Mouse (Mus musculus) frontal cortex, adult 2 months (tissue): ENCODE results near the gene C2cd2. TPM values are rescaled to one million over a fixed set of nuclear protein-coding genes. Genes with fewer than 3 reads are reported as not detected.

Experiments
- DNase-seq, 2 experiments: peaks; one replicate each; pipeline ENCODE4 v3.0.0; 2022; ENCODE audit warnings: low spot score in 1 of 2; ENCODE audit errors: extremely low spot score in 1 of 2
- polyA plus RNA-seq: library from polyadenylated mRNA; depleted of rRNA; stranded (reverse); fragments of >200 nt; gene quantifications from 2 replicates; pipeline ENCODE4 v1.2.3, GENCODE M21; 2012; rRNA removed

Gene C2cd2
- polyA plus RNA-seq, 1 experiment = 10.4 TPM

GRCm38 (mm10) chr16:97823311-97824007, 138.9 kb downstream of the C2cd2 start:
- no peak for DNase-seq

- DNase-seq = no peak
Observed at GRCm38 (mm10) chr16:97819532-97819931, 142.9 kb downstream of the C2cd2 start.

- no peak for DNase-seq
Observed at GRCm38 (mm10) chr16:97817414-97817813, 145.0 kb downstream of the C2cd2 start.

DNA sequence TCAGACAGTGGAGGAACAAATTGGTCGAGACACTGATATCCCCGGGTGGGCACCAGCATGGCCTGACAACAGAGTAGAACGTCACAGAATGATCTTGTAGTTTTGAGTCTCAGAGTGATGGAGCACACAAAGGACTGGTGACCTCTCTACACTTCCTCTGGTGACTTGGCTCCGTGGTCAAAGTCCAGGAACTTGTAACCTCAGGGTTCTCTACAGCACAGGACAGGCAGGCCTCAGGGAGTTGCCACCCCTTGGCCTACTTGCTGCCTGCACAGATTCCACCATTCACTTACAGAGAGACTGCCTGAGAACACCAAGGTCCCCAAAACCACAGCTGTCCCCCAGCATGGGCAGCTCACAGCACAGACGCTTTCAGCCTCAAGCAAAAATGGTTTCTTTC, 147.1 kb downstream of the C2cd2 start:
- no peak for DNase-seq

DNA sequence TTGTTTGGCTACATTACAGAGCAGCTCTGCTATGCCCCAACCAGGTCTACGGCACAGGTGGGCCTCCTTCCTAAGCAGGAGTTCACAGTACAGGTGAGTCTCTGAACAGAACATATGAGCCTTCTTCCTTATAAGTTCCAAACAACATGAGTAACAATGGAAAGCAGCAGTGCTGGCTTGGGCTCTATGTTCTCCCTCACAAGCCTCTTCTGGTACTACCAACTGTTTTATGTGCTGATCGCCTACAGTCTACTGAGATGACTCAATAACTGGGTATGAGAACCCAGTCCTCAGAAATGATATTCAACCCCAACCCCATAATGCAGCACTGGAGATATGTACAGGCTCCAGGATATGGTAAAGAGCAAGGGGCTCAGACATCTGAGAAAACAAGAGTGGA, 148.3 kb downstream of the C2cd2 start:
- no peak for DNase-seq

GRCm38 (mm10) chr16:97808881-97809280, 153.5 kb downstream of the C2cd2 start:
- peak in 1 of 2 experiments; percentile 54 for DNase-seq

DNA sequence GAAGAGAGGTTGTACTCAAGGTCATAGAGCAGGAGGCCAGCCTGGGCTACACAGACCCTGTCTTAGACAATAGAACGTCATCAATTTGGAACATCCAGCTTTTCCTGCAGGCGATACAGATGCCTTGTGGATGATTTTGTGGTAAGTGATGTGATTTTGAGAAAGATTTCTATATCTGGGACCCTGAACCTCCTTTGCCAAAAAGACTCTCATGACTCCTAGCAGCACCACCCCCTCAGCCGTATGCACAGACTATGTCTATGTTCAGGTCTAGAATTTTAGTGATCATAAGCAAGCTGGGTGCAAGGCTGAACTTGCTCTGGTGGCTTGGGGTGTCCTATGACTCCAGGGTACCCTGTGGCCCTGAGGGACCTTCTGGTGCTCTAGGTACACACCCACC, 156.8 kb downstream of the C2cd2 start:
- DNase-seq = peak in 1 of 2 experiments; percentile 28

Other genes with a start within 250 kb of the C2cd2 start
- 0.71 and 0.86 TPM in 2 replicates for gene Ripk4, start 198.8 kb downstream of the C2cd2 start, polyA plus RNA-seq
- 15.1 and 19.1 TPM in 2 replicates for gene Prdm15, start 110.7 kb downstream of the C2cd2 start, polyA plus RNA-seq
- gene Zbtb21, start within 50 bp of the C2cd2 start, polyA plus RNA-seq = 16.3 and 18.2 TPM in 2 replicates
- 28.8 and 29.6 TPM in 2 replicates for gene B230307C23Rik, start 34.7 kb upstream of the C2cd2 start, polyA plus RNA-seq
- 3.9 and 4.1 TPM in 2 replicates for gene A630089N07Rik, start 119.9 kb upstream of the C2cd2 start, polyA plus RNA-seq